Mouse (Mus musculus): ENCODE measurements around the gene Pcca.

GRCm38 (mm10) chr14:122637798-122638555 lies 103.9 kb downstream of the Pcca start:
- TF ChIP-seq CTCF (IDR thresholded peaks at IDR 0.05; ENCODE audit: extremely low read depth, insufficient read depth, insufficient read length, insufficient replicate concordance) (no peak), POLR2A (IDR thresholded peaks at IDR 0.05; ENCODE audit: low read depth, low read length) (no peak)
